Mouse (Mus musculus) thymus, adult 2 months (tissue): ENCODE data around the gene Mdfi. TPM values are rescaled to one million over a fixed set of nuclear protein-coding genes. Genes with fewer than 3 reads are reported as not detected.

Experiments
- DNase-seq: peaks from one replicate; pipeline ENCODE4 v3.0.0; 2021
- H3K27ac ChIP-seq: fragments of 200-500 bp; 2 replicates; pipeline ENCODE4 v1.5.1; 2012; ENCODE audit warnings: low read length, control low read depth; ENCODE audit not compliant: control insufficient read depth, insufficient read depth
- H3K27me3 ChIP-seq: fragments of 200-500 bp; 2 replicates; pipeline ENCODE4 v1.6.1; 2012; ENCODE audit warnings: mild to moderate bottlenecking, low read length, moderate library complexity, mixed read lengths; ENCODE audit not compliant: control insufficient read depth, insufficient read depth
- H3K36me3 ChIP-seq: fragments of 200-500 bp; 2 replicates; pipeline ENCODE4 v1.6.1; 2012; ENCODE audit warnings: mild to moderate bottlenecking, low read length, moderate library complexity; ENCODE audit not compliant: control insufficient read depth, insufficient read depth
- H3K4me1 ChIP-seq: fragments of 200-500 bp; replicated peaks from 2 replicates; pipeline ENCODE4 v1.6.1; 2012; ENCODE audit warnings: low read length; ENCODE audit not compliant: control insufficient read depth, insufficient read depth
- H3K4me3 ChIP-seq: fragments of 200-500 bp; 2 replicates; pipeline ENCODE4 v1.5.1; 2012; ENCODE audit warnings: mild to moderate bottlenecking, low read length, control low read depth, moderate library complexity; ENCODE audit not compliant: control insufficient read depth, insufficient read depth
- CTCF ChIP-seq: fragments of 200-500 bp; IDR thresholded peaks from 2 replicates; pipeline ENCODE4 v1.5.1; 2012; ENCODE audit warnings: mild to moderate bottlenecking, control low read depth, low read length, moderate library complexity, borderline replicate concordance; ENCODE audit not compliant: control insufficient read depth, poor library complexity, insufficient read depth; ENCODE audit errors: extremely low read depth
- POLR2A ChIP-seq: fragments of 200-500 bp; IDR thresholded peaks from 2 replicates; pipeline ENCODE4 v1.6.1; 2012; ENCODE audit warnings: mild to moderate bottlenecking, low read length, control low read depth, moderate library complexity; ENCODE audit not compliant: control insufficient read depth, poor library complexity, insufficient read depth; ENCODE audit errors: extremely low read depth
- WGBS: fragments of 180-500 bp; shearing (Covaris S2); methylation state at CpG from one replicate; pipeline ENCODE4 v1.1.7; 2018; 5-methylcytosine and 5-hydroxymethylcytosine counted together
- polyA plus RNA-seq: library from polyadenylated mRNA; depleted of rRNA; stranded (reverse); fragments of >200 nt; gene quantifications from 2 replicates; pipeline ENCODE4 v1.2.3, GENCODE M21; 2012; rRNA removed

Gene Mdfi
- polyA plus RNA-seq, 1 experiment, result 18.9 TPM

GRCm38 (mm10) chr17:47768707-47769276, 65.7 kb downstream of the Mdfi start:
- Histone ChIP-seq H3K36me3 (no peaks in the 10 kb centered on the region), H3K4me1 (peaks cover 3% of the 10 kb centered on the region; the same call in 1 of the 2 replicates), H3K4me3 (no peak overlapping the region), H3K27ac (no peak overlapping the region), H3K27me3 (no peaks in the 10 kb centered on the region)
- TF ChIP-seq CTCF, result peak; percentile 59; the same call in 1 of the 2 replicates
- no peak for TF ChIP-seq POLR2A
- DNase-seq, result peak; percentile 37
- 7% methylated on average over 12 of the region's 12 CpGs for WGBS

GRCm38 (mm10) chr17:47767456-47768141, 66.9 kb downstream of the Mdfi start:
- no peaks in the 10 kb centered on the region for H3K36me3 ChIP-seq
- no peaks in the 10 kb centered on the region for H3K27me3 ChIP-seq
- TF ChIP-seq CTCF (no peak), POLR2A (no peak)
- no peak overlapping the region for H3K27ac ChIP-seq
- 85% methylated on average over 15 of the region's 17 CpGs for WGBS
- H3K4me3 ChIP-seq, result no peak overlapping the region
- DNase-seq, result no peak
- H3K4me1 ChIP-seq, result peaks cover 3% of the 10 kb centered on the region; the same call in 1 of the 2 replicates

DNA sequence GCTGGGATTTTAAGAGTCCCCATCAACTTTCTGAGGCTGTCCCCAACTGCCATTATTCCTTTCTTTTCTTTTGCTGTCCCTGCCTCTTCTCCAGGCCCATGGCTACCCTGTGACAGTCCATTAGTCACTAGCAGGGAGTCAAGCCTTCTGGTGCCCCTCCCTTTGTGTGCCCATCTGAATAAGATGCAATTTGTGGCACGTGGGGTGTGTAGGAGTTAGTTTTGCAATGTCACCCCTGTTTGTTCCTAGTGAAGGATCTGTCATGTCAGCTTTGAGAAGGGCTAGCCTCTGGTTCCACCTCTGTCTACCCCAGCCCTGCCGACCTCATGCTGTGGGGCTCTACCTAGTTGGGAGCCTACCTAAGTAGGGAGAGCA, 67.4 kb downstream of the Mdfi start:
- TF ChIP-seq CTCF (no peak), POLR2A (no peak)
- Histone ChIP-seq H3K27me3 (no peaks in the 10 kb centered on the region), H3K4me1 (peaks cover 3% of the 10 kb centered on the region; the same call in 1 of the 2 replicates), H3K36me3 (no peaks in the 10 kb centered on the region), H3K27ac (no peak overlapping the region), H3K4me3 (no peak overlapping the region)
- 64% methylated on average over 2 of the region's 2 CpGs for WGBS
- no peak for DNase-seq

DNA sequence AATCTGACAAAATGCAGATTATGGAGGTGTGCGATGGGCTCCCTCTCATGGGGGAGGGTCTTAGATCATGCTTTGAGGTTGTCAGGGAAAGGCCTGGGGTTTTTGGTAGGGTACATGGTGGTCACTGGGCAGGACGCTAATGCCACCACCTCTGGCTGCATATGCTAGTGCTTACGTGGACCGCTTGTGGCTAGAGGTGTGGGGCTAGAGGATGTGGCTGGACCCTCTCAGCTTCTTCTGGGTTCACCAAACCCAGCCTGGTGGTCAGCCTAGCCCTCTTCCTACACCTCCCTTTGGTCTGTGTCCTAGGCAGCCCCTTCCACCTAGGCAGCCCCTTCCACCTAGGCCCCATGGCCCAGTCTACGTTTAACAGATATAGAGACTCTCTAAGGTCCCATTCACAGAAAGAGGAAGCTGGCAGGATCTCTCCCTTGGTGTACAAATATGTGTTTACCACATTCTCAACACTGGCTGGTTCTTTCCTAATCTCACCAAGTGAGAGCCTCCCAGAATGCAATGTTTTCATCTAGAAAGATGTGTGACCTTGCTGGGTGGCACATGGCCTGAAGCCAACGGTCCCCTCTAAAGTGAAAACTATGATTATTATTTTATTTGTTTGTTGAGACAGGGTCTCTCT, 68.0 kb downstream of the Mdfi start:
- H3K27me3 ChIP-seq, result no peaks in the 10 kb centered on the region
- no peak for DNase-seq
- no peaks in the 10 kb centered on the region for H3K36me3 ChIP-seq
- TF ChIP-seq CTCF, result no peak
- TF ChIP-seq POLR2A, result no peak
- 78% methylated on average over 6 of the region's 6 CpGs for WGBS
- no peak overlapping the region for H3K27ac ChIP-seq
- H3K4me1 ChIP-seq, result peaks cover 3% of the 10 kb centered on the region; the same call in 1 of the 2 replicates
- no peak overlapping the region for H3K4me3 ChIP-seq

GRCm38 (mm10) chr17:47765986-47766385, 68.5 kb downstream of the Mdfi start:
- TF ChIP-seq POLR2A (no peak), CTCF (no peak)
- Histone ChIP-seq H3K4me3 (no peak overlapping the region), H3K27ac (no peak overlapping the region), H3K27me3 (no peaks in the 10 kb centered on the region), H3K4me1 (peaks cover 3% of the 10 kb centered on the region; the same call in 1 of the 2 replicates), H3K36me3 (no peaks in the 10 kb centered on the region)
- DNase-seq, result no peak
- 83% methylated on average over 4 of the region's 4 CpGs for WGBS

Other genes with a start within 250 kb of the Mdfi start
- gene Bysl, start 223.2 kb downstream of the Mdfi start, polyA plus RNA-seq, result 14.2 and 16.9 TPM in 2 replicates
- 46.1 and 56.4 TPM in 2 replicates for gene Med20, start 223.1 kb downstream of the Mdfi start, polyA plus RNA-seq
- gene Gm20517, start 223.1 kb downstream of the Mdfi start, polyA plus RNA-seq, result 2.8 and 4.5 TPM in 2 replicates
- gene Usp49, start 204.0 kb downstream of the Mdfi start, polyA plus RNA-seq, result 12.5 and 17.2 TPM in 2 replicates
- 90.5 and 107 TPM in 2 replicates for gene Tomm6, start 146.3 kb downstream of the Mdfi start, polyA plus RNA-seq
- 7.0 and 7.1 TPM in 2 replicates for gene Frs3, start 145.7 kb downstream of the Mdfi start, polyA plus RNA-seq
- gene Gm21981, start 140.2 kb downstream of the Mdfi start, polyA plus RNA-seq, result 1.0 and 1.4 TPM in 2 replicates
- gene Prickle4, start 140.0 kb downstream of the Mdfi start, polyA plus RNA-seq, result 4.0 and 5.5 TPM in 2 replicates
- gene Pgc, start 107.8 kb downstream of the Mdfi start, polyA plus RNA-seq, result 4.4 and 6.0 TPM in 2 replicates
- gene Tfeb, start 97.7 kb downstream of the Mdfi start, polyA plus RNA-seq, result 25.3 and 25.5 TPM in 2 replicates
- 194 and 212 TPM in 2 replicates for gene Foxp4, start 90.0 kb upstream of the Mdfi start, polyA plus RNA-seq
- not detected in 2 replicates for gene 1700122O11Rik, start 203.6 kb upstream of the Mdfi start, polyA plus RNA-seq